8 mouse cellular contexts compared by ENCODE assay signal in the genomic region with DNA sequence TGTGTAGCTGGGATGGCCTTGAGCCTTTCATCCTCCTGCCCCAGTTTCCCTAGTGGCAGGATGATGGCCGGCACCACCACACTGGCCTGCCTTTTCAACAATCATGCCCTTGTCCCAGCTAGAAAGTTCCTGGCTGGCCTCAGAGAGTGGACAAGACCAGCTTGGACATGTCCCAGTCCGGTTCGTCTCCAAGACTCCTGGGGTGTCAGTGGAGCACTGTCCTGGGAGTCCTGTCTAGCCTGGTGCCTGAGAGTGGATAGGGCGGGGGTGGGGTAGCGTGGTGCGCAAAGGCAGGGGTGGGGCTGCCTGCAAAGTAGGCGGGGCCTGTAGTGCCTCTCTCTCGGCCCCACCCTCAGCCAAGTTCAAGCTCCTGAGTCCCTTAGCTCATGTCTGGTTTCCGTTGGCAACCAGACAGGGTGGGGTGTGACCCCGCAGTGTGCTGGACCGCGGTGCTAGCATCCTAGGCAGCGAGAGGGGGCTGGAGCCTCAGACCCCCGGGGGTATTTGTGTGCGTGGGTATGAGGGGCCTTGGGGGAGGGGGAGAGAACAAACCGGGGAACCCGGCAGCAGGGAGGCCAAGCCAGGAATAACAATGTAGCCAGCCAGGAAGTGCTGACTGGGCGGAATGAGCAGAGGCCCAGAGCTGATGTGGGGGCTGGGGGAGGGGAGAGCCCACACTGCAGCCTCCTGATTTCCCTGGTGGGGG. TPM values are rescaled to one million over a fixed set of nuclear protein-coding genes. Genes with fewer than 3 reads are reported as not detected.
DNase-seq lines count a peak whose midpoint lies in the region; ATAC-seq and TF ChIP-seq lines count a peak whose summit lies in the region.

No protein-coding gene starts in this region.

- H3K4me1 ChIP-seq in stomach, embryonic 14.5 days (ENCODE audit: control insufficient read depth, insufficient read depth, low read length), result peaks cover 25% of the 10 kb centered on the region

- H3K27me3 ChIP-seq in stomach, embryonic 14.5 days (ENCODE audit: control insufficient read depth, insufficient read depth, low read length), result no peaks in the 10 kb centered on the region

- intact Hi-C loops in heart, postnatal 25 days (cut with DNase I), result no loop called here

- TF ChIP-seq POLR2A in brain, embryonic 14.5 days (IDR thresholded peaks at IDR 0.05; ENCODE audit: borderline replicate concordance, extremely low read depth, insufficient read depth, insufficient read length, poor library complexity, severe bottlenecking), result no peak

- DNase-seq in cerebellum, adult 11-12 months, result peak; percentile 78
- DNase-seq in cerebellum, postnatal 4 days (ENCODE audit: low spot score in 2 of 2), result no peak
- DNase-seq in brain, embryonic 14.5 days (ENCODE audit: low read depth), result peak; percentile 92
- peak; percentile 88 for DNase-seq in fibroblast of lung, adult 2 months (ENCODE audit: low read depth)
- peak; percentile 80 for DNase-seq in heart, postnatal 25 days (ENCODE audit: low spot score)
- DNase-seq in kidney, postnatal 4 days, result peak; percentile 84 to 91
- peak; percentile 90 for DNase-seq in lung, postnatal 36 days

- H3K9me3 ChIP-seq in stomach, embryonic 14.5 days (ENCODE audit: control insufficient read depth, low read depth, low read length), result no peaks in the 10 kb centered on the region

- 7% methylated on average over 18 of the region's 18 CpGs for WGBS in stomach, embryonic 14.5 days

- ATAC-seq in stomach, embryonic 14.5 days (ENCODE audit: insufficient number of reproducible peaks, insufficient read depth, low FRiP score, low read depth), result peak; percentile 79

- 0 out of 2 replicates have a peak, but pooled peaks have one; percentile 11 for TF ChIP-seq CTCF in brain, embryonic 14.5 days (IDR thresholded peaks at IDR 0.05; ENCODE audit: borderline replicate concordance, extremely low read depth, insufficient read depth, insufficient read length)

- H3K4me3 ChIP-seq in stomach, embryonic 14.5 days (ENCODE audit: low read depth, low read length), result no peak overlapping the region

- peak overlapping the region; percentile 85; the same call in 1 of the 2 replicates for H3K27ac ChIP-seq in stomach, embryonic 14.5 days (ENCODE audit: low read length)

- H3K36me3 ChIP-seq in stomach, embryonic 14.5 days (ENCODE audit: control insufficient read depth, insufficient read depth, low read length), result peaks cover 43% of the 10 kb centered on the region

- H3K9ac ChIP-seq in stomach, embryonic 14.5 days (replicated peaks; ENCODE audit: low read depth, low read length), result no peak overlapping the region

- peak overlapping the region; percentile 19 for H3K4me2 ChIP-seq in stomach, embryonic 14.5 days (replicated peaks; ENCODE audit: low read depth, low read length)

RNA-seq across cellular contexts. Expression of a gene that starts 8.8 kb away (rescaled TPM):
- polyA plus RNA-seq in brain, embryonic 14.5 days (2012; rRNA removed), result 3.0 and 4.2 TPM in 2 replicates
- 1 to 10 TPM; 2.0 TPM for total RNA-seq in heart, postnatal 25 days (2021)
- 17.7 and 21.5 TPM in 2 replicates for polyA plus RNA-seq in stomach, embryonic 14.5 days (2014; fragmentation: Nextera tagmentation; extraction: Ambion mirVana)

RNA-seq across cellular contexts. Expression of a gene that starts 12.9 kb away (rescaled TPM):
- polyA plus RNA-seq in brain, embryonic 14.5 days (2012; rRNA removed), result 8.7 and 9.4 TPM in 2 replicates
- under 1 TPM in 1 of 2 experiments, not detected in 1; 0.70 TPM for total RNA-seq in heart, postnatal 25 days (2021)
- polyA plus RNA-seq in stomach, embryonic 14.5 days (2014; fragmentation: Nextera tagmentation; extraction: Ambion mirVana), result 1.0 and 1.1 TPM in 2 replicates

RNA-seq across cellular contexts. Expression of a gene that starts 17.4 kb away (rescaled TPM):
- 6.8 and 9.6 TPM in 2 replicates for polyA plus RNA-seq in brain, embryonic 14.5 days (2012; rRNA removed)
- total RNA-seq in heart, postnatal 25 days (2021), result under 1 TPM; 0.61 to 0.78 TPM
- polyA plus RNA-seq in stomach, embryonic 14.5 days (2014; fragmentation: Nextera tagmentation; extraction: Ambion mirVana), result 3.1 and 4.1 TPM in 2 replicates

RNA-seq across cellular contexts. Expression of a gene that starts 17.4 kb away (rescaled TPM):
- polyA plus RNA-seq in brain, embryonic 14.5 days (2012; rRNA removed), result 64.0 and 67.4 TPM in 2 replicates
- 10 to 100 TPM; 52.0 to 56.2 TPM for total RNA-seq in heart, postnatal 25 days (2021)
- polyA plus RNA-seq in stomach, embryonic 14.5 days (2014; fragmentation: Nextera tagmentation; extraction: Ambion mirVana), result 44.8 and 48.5 TPM in 2 replicates

RNA-seq across cellular contexts. Expression of a gene that starts 23.4 kb away (rescaled TPM):
- 154 and 184 TPM in 2 replicates for polyA plus RNA-seq in brain, embryonic 14.5 days (2012; rRNA removed)
- 10 to 100 TPM; 27.7 to 32.3 TPM for total RNA-seq in heart, postnatal 25 days (2021)
- 81.3 and 88.7 TPM in 2 replicates for polyA plus RNA-seq in stomach, embryonic 14.5 days (2014; fragmentation: Nextera tagmentation; extraction: Ambion mirVana)

Comparison
In these comparisons a context has a peak if more than half of its experiments do, and no peak if none do; other contexts are left out.
1. DNase-seq: peak in cerebellum, adult 11-12 months (single experiment), brain, embryonic 14.5 days (single experiment), fibroblast of lung, adult 2 months (single experiment), heart, postnatal 25 days (single experiment), kidney, postnatal 4 days (2 of 2) and lung, postnatal 36 days (single experiment); none in cerebellum, postnatal 4 days (0 of 2).